Mouse (Mus musculus): ENCODE measurements at regions not wholly inside any gene's neighbourhood (a gene's known extent, or its start where the extent isn't known, plus 50 kb on each side); places are given as distances from the start of the nearest gene placed in this dataset.

DNA sequence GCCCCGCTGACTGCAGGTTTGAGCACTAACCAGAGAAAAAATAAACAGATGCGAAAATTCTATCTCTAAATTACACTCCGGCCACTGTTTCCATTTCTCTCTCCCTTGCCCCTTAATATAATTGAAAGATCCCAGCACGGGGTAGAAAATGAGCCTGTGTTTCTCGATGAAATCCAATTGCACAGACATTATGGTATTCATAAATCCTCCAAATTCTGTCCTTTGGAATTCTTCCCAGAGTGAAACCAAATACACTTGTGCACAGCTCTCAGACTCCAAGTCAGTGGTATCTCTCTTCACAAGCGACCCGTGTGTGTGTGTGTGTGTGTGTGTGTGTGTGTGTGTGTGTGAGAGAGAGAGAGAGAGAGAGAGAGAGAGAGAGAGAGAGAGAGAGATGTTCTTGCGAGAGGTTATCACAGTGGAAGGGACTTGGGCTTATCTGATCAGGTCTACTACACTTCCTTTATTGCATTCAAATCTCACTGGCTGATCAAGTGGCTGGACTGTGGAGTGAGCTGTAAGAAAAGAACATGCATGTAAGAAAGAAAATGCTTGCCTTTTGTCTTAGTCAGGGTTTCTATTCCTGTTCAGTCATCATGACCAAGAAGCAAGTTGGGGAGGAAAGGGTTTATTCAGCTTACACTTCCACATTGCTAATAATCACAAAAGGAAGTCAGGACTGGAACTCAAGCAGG, 529.6 kb upstream of the Gm19410 start:
- ATAC-seq (ENCODE audit: insufficient read depth): no peak
- WGBS (ENCODE audit: insufficient replicate concordance): 45% methylated on average over 8 of the region's 8 CpGs
- Histone ChIP-seq H3K9me3 (replicated peaks) (no peaks in the 10 kb centered on the region), H3K9ac (no peak overlapping the region), H3K27me3 (no peaks in the 10 kb centered on the region), H3K4me1 (replicated peaks) (peaks cover 5% of the 10 kb centered on the region; the same call in 1 of the 2 replicates), H3K36me3 (replicated peaks) (no peaks in the 10 kb centered on the region), H3K27ac (replicated peaks) (no peak overlapping the region), H3K4me2 (no peak overlapping the region), H3K4me3 (replicated peaks) (no peak overlapping the region)

DNA sequence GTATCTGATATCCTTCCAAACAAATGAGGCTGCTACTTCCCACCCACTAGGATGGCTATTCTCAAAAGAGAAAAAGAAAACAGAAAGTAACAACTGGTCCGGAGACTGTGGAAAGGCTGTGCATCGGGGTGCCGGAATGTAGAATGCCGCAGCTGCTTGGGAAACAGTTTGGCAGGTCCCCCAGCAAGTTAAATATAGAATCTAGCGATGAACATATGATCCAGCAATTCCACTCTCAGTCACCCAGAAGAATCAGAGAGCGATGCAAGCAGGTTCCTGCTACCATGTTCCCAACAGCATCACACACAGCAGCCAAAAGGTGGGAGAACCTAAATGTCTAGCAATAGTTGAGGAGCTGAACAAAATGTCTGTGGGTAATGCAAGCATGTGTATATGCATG, 528.3 kb upstream of the Gm19410 start:
- no peak overlapping the region for H3K4me3 ChIP-seq (replicated peaks)
- 78% methylated on average over 6 of the region's 6 CpGs for WGBS (ENCODE audit: insufficient replicate concordance)
- no peak overlapping the region for H3K4me2 ChIP-seq
- no peaks in the 10 kb centered on the region for H3K27me3 ChIP-seq
- H3K9me3 ChIP-seq (replicated peaks): no peaks in the 10 kb centered on the region
- H3K9ac ChIP-seq: no peak overlapping the region
- no peaks in the 10 kb centered on the region for H3K36me3 ChIP-seq (replicated peaks)
- H3K4me1 ChIP-seq (replicated peaks): peaks cover 5% of the 10 kb centered on the region; the same call in 1 of the 2 replicates
- no peak for ATAC-seq (ENCODE audit: insufficient read depth)
- H3K27ac ChIP-seq (replicated peaks): no peak overlapping the region

DNA sequence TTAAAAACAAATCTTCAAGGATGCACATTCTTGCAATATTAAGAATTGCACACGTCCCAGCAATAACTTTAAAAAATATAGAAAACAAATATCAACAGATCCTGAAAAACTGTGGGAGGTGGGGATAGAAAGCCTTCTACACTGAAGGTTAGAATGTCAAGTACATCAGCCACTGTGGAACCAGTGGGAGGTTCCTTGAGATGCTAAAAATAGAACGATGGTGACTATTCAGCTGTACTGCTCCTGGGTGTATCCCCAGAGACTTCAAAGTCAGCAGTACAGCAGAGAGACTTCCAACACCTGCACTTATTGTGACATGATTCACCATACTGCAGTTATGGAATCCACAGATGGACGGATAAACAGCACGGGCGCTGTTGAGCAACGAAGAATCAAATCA, 524.7 kb upstream of the Gm19410 start:
- no peaks in the 10 kb centered on the region for H3K27me3 ChIP-seq
- no peak overlapping the region for H3K27ac ChIP-seq (replicated peaks)
- no peak for ATAC-seq (ENCODE audit: insufficient read depth)
- no peak overlapping the region for H3K9ac ChIP-seq
- H3K36me3 ChIP-seq (replicated peaks): no peaks in the 10 kb centered on the region
- H3K4me3 ChIP-seq (replicated peaks): no peak overlapping the region
- H3K9me3 ChIP-seq (replicated peaks): no peaks in the 10 kb centered on the region
- H3K4me2 ChIP-seq: no peak overlapping the region
- H3K4me1 ChIP-seq (replicated peaks): no peaks in the 10 kb centered on the region
- 73% methylated on average over 6 of the region's 6 CpGs for WGBS (ENCODE audit: insufficient replicate concordance)

DNA sequence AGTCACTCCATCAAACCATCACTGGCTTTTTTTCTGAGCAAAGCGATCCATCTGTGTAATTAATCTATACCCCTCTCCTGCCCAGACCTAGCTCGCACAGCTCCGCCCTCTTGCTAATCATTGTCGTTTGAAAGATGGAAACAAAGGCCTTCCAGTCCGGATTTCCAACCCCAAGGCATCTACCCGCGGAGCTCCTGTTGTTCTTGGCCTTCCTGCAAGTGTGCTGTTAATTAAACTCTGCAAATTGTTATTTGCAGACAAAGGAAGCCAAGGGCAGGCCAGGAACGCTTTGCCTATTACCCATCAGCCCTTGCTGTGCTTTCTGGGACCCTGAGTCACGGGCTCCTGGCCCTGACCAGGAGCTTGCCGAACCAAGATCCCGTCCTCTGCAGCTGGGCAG, 522.0 kb upstream of the Gm19410 start:
- Histone ChIP-seq H3K9ac (no peak overlapping the region), H3K4me3 (replicated peaks) (no peak overlapping the region), H3K27me3 (no peaks in the 10 kb centered on the region), H3K4me2 (no peak overlapping the region), H3K4me1 (replicated peaks) (no peaks in the 10 kb centered on the region), H3K36me3 (replicated peaks) (no peaks in the 10 kb centered on the region), H3K27ac (replicated peaks) (no peak overlapping the region), H3K9me3 (replicated peaks) (no peaks in the 10 kb centered on the region)
- WGBS (ENCODE audit: insufficient replicate concordance): 50% methylated on average over 11 of the region's 11 CpGs
- no peak for ATAC-seq (ENCODE audit: insufficient read depth)

DNA sequence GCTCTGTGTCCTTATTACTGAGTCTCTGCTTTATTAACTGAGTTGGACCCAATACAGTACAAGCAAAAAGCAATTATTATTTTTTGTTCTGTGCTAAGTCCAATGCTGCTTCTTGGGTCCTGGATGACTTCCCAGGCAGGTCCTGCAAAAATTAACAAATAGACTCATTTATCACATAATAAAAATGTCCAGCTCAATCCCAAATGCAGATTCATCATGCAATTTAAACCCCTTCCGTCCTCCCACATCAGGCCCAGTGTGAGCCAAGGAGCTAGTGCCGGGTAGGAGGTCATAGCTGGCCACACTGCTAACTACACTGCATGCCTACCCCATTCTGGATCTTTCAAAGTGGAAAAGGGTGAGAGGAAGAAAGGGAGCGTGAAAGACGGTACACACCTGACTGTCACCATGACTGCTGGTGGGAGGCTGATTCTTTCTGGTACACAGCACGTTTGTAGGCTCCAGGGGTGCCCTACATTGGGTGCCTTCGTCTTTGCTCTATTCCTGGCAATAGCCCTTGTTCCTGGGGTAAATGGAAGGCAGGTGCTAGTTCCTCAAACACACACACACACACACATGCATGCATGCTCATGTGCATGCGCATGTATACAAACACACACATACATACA, 515.7 kb upstream of the Gm19410 start:
- Histone ChIP-seq H3K9ac (no peak overlapping the region), H3K4me1 (replicated peaks) (no peaks in the 10 kb centered on the region), H3K9me3 (replicated peaks) (no peaks in the 10 kb centered on the region), H3K4me2 (no peak overlapping the region), H3K36me3 (replicated peaks) (no peaks in the 10 kb centered on the region), H3K27ac (replicated peaks) (no peak overlapping the region), H3K4me3 (replicated peaks) (no peak overlapping the region), H3K27me3 (no peaks in the 10 kb centered on the region)
- no peak for ATAC-seq (ENCODE audit: insufficient read depth)
- 67% methylated on average over 7 of the region's 7 CpGs for WGBS (ENCODE audit: insufficient replicate concordance)

DNA sequence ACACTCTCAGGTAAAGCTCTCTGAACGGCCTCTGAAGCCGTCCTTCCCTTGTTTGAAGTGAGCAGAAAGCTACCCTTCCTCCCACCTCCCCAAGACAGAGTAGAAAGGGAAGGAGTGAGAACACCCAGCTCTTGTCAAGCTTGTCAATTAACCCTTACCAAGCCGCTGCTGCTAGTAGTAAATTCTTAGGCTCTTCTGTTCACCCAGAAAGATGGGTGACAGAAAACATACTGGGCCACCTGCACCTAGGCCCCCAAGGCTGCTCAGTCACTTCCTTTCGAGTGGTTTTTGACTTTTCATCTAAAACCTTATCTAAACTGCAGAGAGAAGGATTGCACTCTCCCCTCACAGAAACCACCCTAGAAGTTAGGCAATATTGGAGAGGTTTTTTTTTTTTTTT, 514.9 kb upstream of the Gm19410 start:
- Histone ChIP-seq H3K4me1 (replicated peaks) (no peaks in the 10 kb centered on the region), H3K4me2 (no peak overlapping the region), H3K4me3 (replicated peaks) (no peak overlapping the region), H3K27ac (replicated peaks) (no peak overlapping the region), H3K9ac (no peak overlapping the region), H3K36me3 (replicated peaks) (no peaks in the 10 kb centered on the region), H3K27me3 (no peaks in the 10 kb centered on the region), H3K9me3 (replicated peaks) (no peaks in the 10 kb centered on the region)
- WGBS (ENCODE audit: insufficient replicate concordance): 18% methylated on average over 4 of the region's 4 CpGs
- ATAC-seq (ENCODE audit: insufficient read depth): no peak

DNA sequence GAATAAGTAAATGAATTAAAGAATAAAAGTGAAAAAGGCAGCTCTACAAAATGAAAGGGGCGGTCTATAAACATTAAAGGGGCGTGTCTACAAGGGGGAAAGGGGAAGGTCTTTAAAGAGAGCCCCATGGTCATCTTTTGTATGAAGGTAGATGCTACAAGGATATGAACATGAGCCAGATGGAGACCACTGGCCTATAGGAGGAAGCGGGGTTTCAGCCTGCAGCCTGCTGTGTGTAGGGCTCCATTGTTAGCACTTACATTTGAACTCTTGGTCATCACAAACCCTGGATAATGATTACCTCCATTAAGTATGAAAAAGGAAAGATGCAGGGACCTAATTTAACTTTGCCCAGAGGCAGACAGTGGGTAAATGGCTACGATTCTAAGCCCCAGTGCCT, 511.6 kb upstream of the Gm19410 start:
- no peak for ATAC-seq (ENCODE audit: insufficient read depth)
- H3K36me3 ChIP-seq (replicated peaks): no peaks in the 10 kb centered on the region
- H3K27me3 ChIP-seq: no peaks in the 10 kb centered on the region
- no peak overlapping the region for H3K27ac ChIP-seq (replicated peaks)
- WGBS (ENCODE audit: insufficient replicate concordance): 54% methylated on average over 4 of the region's 4 CpGs
- H3K9me3 ChIP-seq (replicated peaks): no peaks in the 10 kb centered on the region
- no peak overlapping the region for H3K9ac ChIP-seq
- H3K4me2 ChIP-seq: no peak overlapping the region
- no peak overlapping the region for H3K4me3 ChIP-seq (replicated peaks)
- no peaks in the 10 kb centered on the region for H3K4me1 ChIP-seq (replicated peaks)

DNA sequence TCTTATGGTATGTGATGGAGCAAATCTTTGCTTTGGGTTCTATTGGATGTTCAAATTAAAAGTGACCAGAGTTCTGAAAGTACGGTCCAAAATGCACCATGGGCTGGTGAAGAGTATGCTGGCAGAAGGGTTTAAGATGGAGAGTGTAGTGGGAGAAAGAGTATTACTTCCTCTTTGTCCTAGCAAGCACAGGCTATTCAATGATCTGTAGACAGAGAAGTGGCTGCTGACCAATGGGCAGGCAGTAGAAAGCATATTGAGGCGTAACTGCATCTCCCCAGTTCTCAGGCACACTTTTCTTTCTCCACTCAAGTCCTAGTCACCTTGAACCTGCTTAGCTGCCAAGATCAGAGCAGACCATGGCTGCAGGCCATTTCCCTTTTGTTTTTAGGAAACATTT, 510.3 kb upstream of the Gm19410 start:
- H3K4me3 ChIP-seq (replicated peaks): no peak overlapping the region
- ATAC-seq (ENCODE audit: insufficient read depth): no peak
- 53% methylated on average over 2 of the region's 2 CpGs for WGBS (ENCODE audit: insufficient replicate concordance)

DNA sequence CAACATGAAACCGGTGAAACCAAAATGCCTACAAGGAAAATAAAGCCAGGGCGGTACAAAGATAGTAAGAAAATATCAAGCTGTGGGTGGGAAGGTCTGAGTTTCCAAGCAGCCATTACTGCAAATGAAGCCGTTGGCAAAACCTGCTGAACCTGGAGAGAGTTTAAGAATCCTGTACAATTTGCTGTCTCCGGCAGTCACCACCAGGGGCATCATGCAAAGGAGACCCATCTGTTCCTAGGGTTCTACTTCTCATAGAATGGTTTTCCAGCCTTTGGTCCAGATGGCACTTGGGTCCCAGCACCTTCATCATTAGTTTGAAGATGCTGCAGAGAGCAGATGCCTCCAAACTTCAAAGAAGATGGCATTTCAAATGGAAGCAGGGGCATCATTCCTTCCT, 508.6 kb upstream of the Gm19410 start:
- WGBS (ENCODE audit: insufficient replicate concordance): 35% methylated on average over 4 of the region's 4 CpGs
- H3K27ac ChIP-seq (replicated peaks): no peak overlapping the region
- H3K4me2 ChIP-seq: no peak overlapping the region
- H3K4me3 ChIP-seq (replicated peaks): no peak overlapping the region
- H3K9ac ChIP-seq: no peak overlapping the region
- H3K36me3 ChIP-seq (replicated peaks): no peaks in the 10 kb centered on the region
- H3K9me3 ChIP-seq (replicated peaks): no peaks in the 10 kb centered on the region
- no peak for ATAC-seq (ENCODE audit: insufficient read depth)
- H3K27me3 ChIP-seq: no peaks in the 10 kb centered on the region
- H3K4me1 ChIP-seq (replicated peaks): no peaks in the 10 kb centered on the region

More for the DNA sequence above, 510.3 kb upstream of the Gm19410 start:
- Histone ChIP-seq H3K27me3 (no peaks in the 10 kb centered on the region), H3K4me2 (no peak overlapping the region), H3K36me3 (replicated peaks) (no peaks in the 10 kb centered on the region), H3K9me3 (replicated peaks) (no peaks in the 10 kb centered on the region), H3K27ac (replicated peaks) (no peak overlapping the region), H3K4me1 (replicated peaks) (no peaks in the 10 kb centered on the region), H3K9ac (no peak overlapping the region)

DNA sequence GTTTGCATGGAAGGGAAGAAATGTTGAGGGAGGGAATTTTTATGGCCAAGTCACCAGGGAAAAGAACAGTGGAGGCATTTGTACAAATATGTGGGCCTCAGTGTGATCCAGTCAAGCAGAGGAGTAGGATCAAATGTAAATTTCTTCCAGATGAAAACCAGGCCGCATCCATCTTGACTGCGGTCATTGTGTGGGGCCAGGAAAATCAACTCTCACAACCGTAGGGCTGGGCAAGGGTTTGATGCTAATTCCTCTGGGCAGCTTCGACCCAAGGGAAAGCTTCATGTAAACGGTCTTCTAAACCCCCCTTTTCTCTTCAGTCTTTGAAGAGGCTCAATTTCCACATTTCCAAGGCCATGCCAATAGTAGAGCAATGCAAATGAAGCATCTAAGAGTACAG, 497.4 kb upstream of the Gm19410 start:
- Histone ChIP-seq H3K4me2 (no peak overlapping the region), H3K9ac (no peak overlapping the region), H3K36me3 (replicated peaks) (no peaks in the 10 kb centered on the region), H3K4me1 (replicated peaks) (no peaks in the 10 kb centered on the region), H3K27me3 (no peaks in the 10 kb centered on the region), H3K27ac (replicated peaks) (no peak overlapping the region), H3K9me3 (replicated peaks) (no peaks in the 10 kb centered on the region), H3K4me3 (replicated peaks) (no peak overlapping the region)
- ATAC-seq (ENCODE audit: insufficient read depth): no peak
- WGBS (ENCODE audit: insufficient replicate concordance): 74% methylated on average over 5 of the region's 5 CpGs

DNA sequence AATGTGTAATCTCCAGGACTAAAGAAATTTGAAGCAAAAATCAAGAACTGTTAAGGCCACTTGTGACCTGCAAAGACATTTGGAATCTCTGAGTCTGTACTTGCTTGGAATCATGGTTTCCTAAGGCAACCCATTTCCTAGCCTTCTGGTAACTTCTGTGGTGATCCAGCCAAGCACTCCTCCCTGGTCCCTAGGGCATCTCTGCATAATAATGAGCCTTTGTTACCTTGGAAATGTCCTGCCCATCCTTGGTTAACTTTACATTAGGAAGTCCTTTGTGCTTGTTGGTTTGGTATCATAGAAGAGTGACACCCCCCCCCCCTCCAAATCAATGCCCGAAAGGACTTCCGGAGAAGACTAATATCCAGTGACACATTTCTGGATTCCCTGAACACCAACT, 496.6 kb upstream of the Gm19410 start:
- ATAC-seq (ENCODE audit: insufficient read depth): no peak
- no peak overlapping the region for H3K4me2 ChIP-seq
- H3K27me3 ChIP-seq: no peaks in the 10 kb centered on the region
- no peaks in the 10 kb centered on the region for H3K9me3 ChIP-seq (replicated peaks)
- no peak overlapping the region for H3K4me3 ChIP-seq (replicated peaks)
- no peak overlapping the region for H3K27ac ChIP-seq (replicated peaks)
- H3K9ac ChIP-seq: no peak overlapping the region
- H3K4me1 ChIP-seq (replicated peaks): no peaks in the 10 kb centered on the region
- WGBS (ENCODE audit: insufficient replicate concordance): 93% methylated on average over 2 of the region's 2 CpGs
- H3K36me3 ChIP-seq (replicated peaks): no peaks in the 10 kb centered on the region

DNA sequence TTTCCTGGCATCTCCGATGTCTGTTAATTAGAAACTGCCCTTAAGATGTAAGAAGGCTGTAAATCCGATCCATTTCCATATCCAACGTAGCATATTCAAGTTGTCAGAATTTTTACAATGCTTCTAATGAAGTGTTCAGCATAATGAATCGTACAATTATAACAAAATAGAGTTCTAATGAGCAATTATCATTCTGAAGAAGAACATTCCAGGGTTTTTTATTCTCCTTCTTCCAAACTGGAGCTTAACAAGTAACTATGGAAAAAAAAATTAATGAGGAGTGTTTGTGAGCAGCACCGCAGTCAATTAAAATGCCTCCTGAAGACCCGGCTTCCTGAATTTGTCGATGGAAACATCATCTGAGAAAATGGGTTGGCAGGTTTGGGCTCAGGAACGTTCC, 489.6 kb upstream of the Gm19410 start:
- Histone ChIP-seq H3K27ac (replicated peaks) (no peak overlapping the region), H3K4me2 (no peak overlapping the region), H3K36me3 (replicated peaks) (no peaks in the 10 kb centered on the region), H3K9me3 (replicated peaks) (no peaks in the 10 kb centered on the region), H3K4me3 (replicated peaks) (no peak overlapping the region), H3K9ac (no peak overlapping the region), H3K27me3 (no peaks in the 10 kb centered on the region), H3K4me1 (replicated peaks) (no peaks in the 10 kb centered on the region)
- 71% methylated on average over 8 of the region's 8 CpGs for WGBS (ENCODE audit: insufficient replicate concordance)
- no peak for ATAC-seq (ENCODE audit: insufficient read depth)
